Mouse (Mus musculus) limb, embryonic 12.5 days (tissue): ENCODE measurements around the gene Cbs. TPM values are rescaled to one million over a fixed set of nuclear protein-coding genes. Genes with fewer than 3 reads are reported as not detected.
A peak's percentile ranks its signal among the peaks of the same experiment; 100 is the strongest.

ENCODE experiments used
- ATAC-seq: fragments of 200-750 bp; cut with Nextera tagmentation; 2 replicates; pipeline ENCODE4 v1.8.0; 2017; ENCODE audit warnings: low read depth, moderate TSS enrichment; ENCODE audit not compliant: insufficient number of reproducible peaks, insufficient read depth, low FRiP score, low TSS enrichment
- H3K27ac ChIP-seq: fragments of 300-500 bp; sonication (generic); 2 replicates; pipeline ENCODE4 v1.5.1; 2016; ENCODE audit warnings: mild to moderate bottlenecking, moderate library complexity
- H3K27me3 ChIP-seq: fragments of 300-500 bp; sonication (generic); 2 replicates; pipeline ENCODE4 v1.6.1; 2016; ENCODE audit warnings: mild to moderate bottlenecking, moderate library complexity
- H3K36me3 ChIP-seq: fragments of 300-500 bp; sonication (generic); 2 replicates; pipeline ENCODE4 v1.6.1; 2016; ENCODE audit warnings: mild to moderate bottlenecking, moderate library complexity
- H3K4me1 ChIP-seq: fragments of 300-500 bp; sonication (generic); replicated peaks from 2 replicates; pipeline ENCODE4 v1.6.1; 2016
- H3K4me2 ChIP-seq: fragments of 300-500 bp; sonication (generic); 2 replicates; pipeline ENCODE4 v1.6.1; 2016; ENCODE audit warnings: mild to moderate bottlenecking, moderate library complexity
- H3K4me3 ChIP-seq: fragments of 300-500 bp; sonication (generic); replicated peaks from 2 replicates; pipeline ENCODE4 v1.5.1; 2016; ENCODE audit warnings: mild to moderate bottlenecking
- H3K9ac ChIP-seq: fragments of 300-500 bp; sonication (generic); replicated peaks from 2 replicates; pipeline ENCODE4 v1.6.1; 2016; ENCODE audit warnings: mild to moderate bottlenecking, moderate library complexity
- H3K9me3 ChIP-seq: fragments of 300-500 bp; sonication (generic); 2 replicates; pipeline ENCODE4 v1.6.1; 2016; ENCODE audit warnings: mild to moderate bottlenecking, moderate library complexity
- WGBS: fragments of 180-500 bp; shearing (Covaris S2); methylation state at CpG from one replicate; pipeline ENCODE4 v1.1.7; 2016; 5-methylcytosine and 5-hydroxymethylcytosine counted together
- polyA plus RNA-seq: library from polyadenylated mRNA; unstranded; fragments of >200 nt; fragmentation: Nextera tagmentation; extraction: Ambion mirVana; gene quantifications from 2 replicates; pipeline ENCODE4 v1.2.1, GENCODE M21; 2016

The Cbs gene
- polyA plus RNA-seq, 1 experiment from 2014 or later: 2.8 TPM

- no peak overlapping the region for H3K9ac ChIP-seq
- no peak overlapping the region for H3K4me3 ChIP-seq
- no peaks in the 10 kb centered on the region for H3K36me3 ChIP-seq
- no peak overlapping the region for H3K4me2 ChIP-seq
- no peak overlapping the region for H3K27ac ChIP-seq
- H3K4me1 ChIP-seq: 0 out of 2 replicates have a peak, but pooled peaks cover 2% of the 10 kb centered on the region
- ATAC-seq: no peak
- no peaks in the 10 kb centered on the region for H3K9me3 ChIP-seq
- H3K27me3 ChIP-seq: no peaks in the 10 kb centered on the region
These were observed 25.8 kb upstream of the Cbs start for GRCm38 (mm10) chr17:31662855-31663254.

GRCm38 (mm10) chr17:31660661-31661250 is 23.7 kb upstream of the Cbs start:
- no peak overlapping the region for H3K27ac ChIP-seq
- WGBS: 73% methylated on average over 8 of the region's 8 CpGs
- peaks cover 10% of the 10 kb centered on the region for H3K4me1 ChIP-seq
- H3K9ac ChIP-seq: no peak overlapping the region
- H3K4me3 ChIP-seq: no peak overlapping the region
- H3K27me3 ChIP-seq: no peaks in the 10 kb centered on the region
- H3K36me3 ChIP-seq: peaks cover 5% of the 10 kb centered on the region
- no peak overlapping the region for H3K4me2 ChIP-seq
- H3K9me3 ChIP-seq: no peaks in the 10 kb centered on the region
- ATAC-seq: no peak

- Histone ChIP-seq H3K4me1 (peaks cover 10% of the 10 kb centered on the region), H3K27ac (peak within 1 kb of the TSS; percentile 84), H3K9ac (peak within 1 kb of the TSS; percentile 97), H3K27me3 (no peaks in the 10 kb centered on the region), H3K4me2 (peak within 1 kb of the TSS; percentile 87), H3K9me3 (no peaks in the 10 kb centered on the region), H3K36me3 (peaks cover 22% of the 10 kb centered on the region), H3K4me3 (peak within 1 kb of the TSS; percentile 97)
- under 1% methylated on average over 77 of the region's 77 CpGs for WGBS
- ATAC-seq: peak; percentile 97
These were observed 21.6 kb upstream of the Cbs start, which contains the start of gene U2af1 for GRCm38 (mm10) chr17:31658468-31659185. Gene U2af1, minus strand, starts transcription at chr17:31658892.

- Histone ChIP-seq H3K4me2 (peak overlapping the region; percentile 87), H3K4me3 (peak overlapping the region; percentile 97), H3K9me3 (no peaks in the 10 kb centered on the region), H3K36me3 (peaks cover 27% of the 10 kb centered on the region), H3K27ac (peak overlapping the region; percentile 84), H3K4me1 (peaks cover 10% of the 10 kb centered on the region), H3K27me3 (no peaks in the 10 kb centered on the region), H3K9ac (peak overlapping the region; percentile 97)
- no peak for ATAC-seq
- WGBS: under 1% methylated on average over 27 of the region's 27 CpGs
These were observed 21.1 kb upstream of the Cbs start for GRCm38 (mm10) chr17:31658136-31658467.

- Histone ChIP-seq H3K9me3 (no peaks in the 10 kb centered on the region), H3K4me1 (peaks cover 10% of the 10 kb centered on the region), H3K4me2 (peak overlapping the region; percentile 87), H3K27me3 (no peaks in the 10 kb centered on the region), H3K27ac (no peak overlapping the region), H3K9ac (peak overlapping the region; percentile 97), H3K4me3 (peak overlapping the region; percentile 97), H3K36me3 (peaks cover 35% of the 10 kb centered on the region)
- ATAC-seq: no peak
- whole genome bisulfite sequencing: 48% methylated on average over 12 of the region's 12 CpGs
These were observed 20.3 kb upstream of the Cbs start for GRCm38 (mm10) chr17:31657141-31657983.

- Histone ChIP-seq H3K4me1 (peaks cover 10% of the 10 kb centered on the region), H3K4me2 (peak overlapping the region; percentile 87; the same call in 1 of the 2 replicates), H3K9ac (peak overlapping the region; percentile 97; the same call in 1 of the 2 replicates), H3K9me3 (no peaks in the 10 kb centered on the region), H3K36me3 (peaks cover 42% of the 10 kb centered on the region), H3K27me3 (no peaks in the 10 kb centered on the region), H3K27ac (no peak overlapping the region), H3K4me3 (no peak overlapping the region)
- ATAC-seq: no peak
- WGBS: 87% methylated on average over 5 of the region's 5 CpGs
These were observed 19.6 kb upstream of the Cbs start for GRCm38 (mm10) chr17:31656682-31657081.

GRCm38 (mm10) chr17:31655366-31655765 is 18.3 kb upstream of the Cbs start:
- ATAC-seq: no peak
- H3K4me1 ChIP-seq: peaks cover 10% of the 10 kb centered on the region
- peaks cover 55% of the 10 kb centered on the region for H3K36me3 ChIP-seq
- no peak overlapping the region for H3K9ac ChIP-seq
- H3K4me2 ChIP-seq: no peak overlapping the region
- H3K27ac ChIP-seq: no peak overlapping the region
- WGBS: 84% methylated on average over 4 of the region's 4 CpGs
- no peak overlapping the region for H3K4me3 ChIP-seq
- H3K9me3 ChIP-seq: no peaks in the 10 kb centered on the region
- H3K27me3 ChIP-seq: no peaks in the 10 kb centered on the region

- Histone ChIP-seq H3K27ac (no peak overlapping the region), H3K4me3 (no peak overlapping the region), H3K36me3 (peaks cover 76% of the 10 kb centered on the region)
These were observed 16.2 kb upstream of the Cbs start for GRCm38 (mm10) chr17:31653277-31653676.

GRCm38 (mm10) chr17:31652152-31652551 is 15.1 kb upstream of the Cbs start:
- Histone ChIP-seq H3K4me1 (peaks cover 2% of the 10 kb centered on the region), H3K36me3 (peaks cover 87% of the 10 kb centered on the region), H3K9ac (no peak overlapping the region), H3K27ac (no peak overlapping the region), H3K4me3 (no peak overlapping the region), H3K4me2 (no peak overlapping the region), H3K27me3 (no peaks in the 10 kb centered on the region), H3K9me3 (no peaks in the 10 kb centered on the region)
- 93% methylated on average over 14 of the region's 14 CpGs for WGBS
- no peak for ATAC-seq

More at GRCm38 (mm10) chr17:31653277-31653676, 16.2 kb upstream of the Cbs start:
- 88% methylated on average over 6 of the region's 6 CpGs for WGBS
- peaks cover 7% of the 10 kb centered on the region for H3K4me1 ChIP-seq
- no peak overlapping the region for H3K9ac ChIP-seq
- H3K9me3 ChIP-seq: no peaks in the 10 kb centered on the region
- ATAC-seq: no peak
- no peaks in the 10 kb centered on the region for H3K27me3 ChIP-seq
- no peak overlapping the region for H3K4me2 ChIP-seq

GRCm38 (mm10) chr17:31646199-31647002 is 9.4 kb upstream of the Cbs start:
- Histone ChIP-seq H3K9ac (no peak overlapping the region), H3K36me3 (peaks cover 59% of the 10 kb centered on the region), H3K27me3 (no peaks in the 10 kb centered on the region), H3K4me3 (no peak overlapping the region), H3K4me2 (no peak overlapping the region), H3K4me1 (no peaks in the 10 kb centered on the region), H3K27ac (no peak overlapping the region), H3K9me3 (no peaks in the 10 kb centered on the region)
- ATAC-seq: 0 out of 2 replicates have a peak, but pooled peaks have one; percentile 26
- WGBS: 87% methylated on average over 5 of the region's 5 CpGs
